Comparison of ENCODE assay signal across 10 mouse cellular contexts in the genomic region with DNA sequence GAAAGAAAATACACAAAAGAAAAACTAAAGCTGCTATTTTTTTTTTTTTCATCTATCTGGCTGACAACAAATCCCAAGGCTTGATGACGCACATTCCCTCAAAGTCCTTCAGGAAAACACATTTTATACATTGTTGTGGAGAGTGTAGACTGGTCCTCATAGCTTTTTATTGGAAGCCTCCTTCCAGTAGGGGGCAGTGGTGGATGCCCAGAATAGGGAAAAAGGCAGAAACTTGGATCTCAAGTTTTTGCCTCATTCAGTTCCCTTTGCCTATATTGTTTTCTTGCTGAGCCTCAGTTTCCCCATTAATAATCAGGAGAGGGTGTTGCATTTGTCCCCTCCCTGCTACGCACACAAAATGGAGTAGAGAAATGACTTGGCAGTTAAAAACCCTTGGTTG. TPM values are rescaled to one million over a fixed set of nuclear protein-coding genes. Genes with fewer than 3 reads are reported as not detected.
DNase-seq lines count a peak whose midpoint lies in the region; ATAC-seq and TF ChIP-seq lines count a peak whose summit lies in the region.
"Had no signal": no experiment of that assay in that cellular context is flagged by ENCODE, and none has a peak within 500 bp of the region (broad histone marks: within the 10 kb centered on the region; RNA-seq: fewer than 3 reads in every experiment).

No protein-coding gene starts in this region.

- TF ChIP-seq POLR2A in liver, adult 2 months (IDR thresholded peaks at IDR 0.05; ENCODE audit: extremely low read depth, insufficient read depth, low read length) = no peak

- no peak for DNase-seq in forebrain, embryonic 11.5 days (ENCODE audit: low spot score)
- DNase-seq in liver, adult 2 months (ENCODE audit: extremely low read depth, low read depth, low spot score) = peak; percentile 5
- DNase-seq in ZHBTc4 (ENCODE audit: low read depth, low spot score) = peak; percentile 59
- DNase-seq in midbrain, embryonic 14.5 days = peak; percentile 54
- DNase-seq: adrenal gland, postnatal 14 days; cerebellum, postnatal 25 days had no signal

- no peaks in the 10 kb centered on the region for H3K9me3 ChIP-seq in forebrain, embryonic 12.5 days
- H3K9me3 ChIP-seq in forebrain, embryonic 11.5 days (ENCODE audit: control insufficient read depth, low read length) = no peaks in the 10 kb centered on the region
- no peaks in the 10 kb centered on the region for H3K9me3 ChIP-seq in liver, embryonic 12.5 days (replicated peaks)
- H3K9me3 ChIP-seq in midbrain, embryonic 14.5 days (ENCODE audit: control insufficient read depth, low read length) = no peaks in the 10 kb centered on the region
- no peaks in the 10 kb centered on the region for H3K9me3 ChIP-seq in kidney, embryonic 16.5 days (ENCODE audit: low read length)

- no peak overlapping the region for H3K4me3 ChIP-seq in forebrain, embryonic 12.5 days (replicated peaks)
- H3K4me3 ChIP-seq in forebrain, embryonic 11.5 days (ENCODE audit: low read depth, low read length) = no peak overlapping the region
- H3K4me3 ChIP-seq in liver, adult 2 months (ENCODE audit: insufficient read depth, low read depth, low read length) = no peak overlapping the region
- no peak overlapping the region for H3K4me3 ChIP-seq in liver, embryonic 12.5 days
- H3K4me3 ChIP-seq in midbrain, embryonic 14.5 days (replicated peaks; ENCODE audit: low read depth, low read length) = no peak overlapping the region
- H3K4me3 ChIP-seq in kidney, embryonic 16.5 days (ENCODE audit: low read length) = no peak overlapping the region

- 0 out of 2 replicates have a peak, but pooled peaks cover 3% of the 10 kb centered on the region for H3K36me3 ChIP-seq in forebrain, embryonic 12.5 days (replicated peaks)
- no peaks in the 10 kb centered on the region for H3K36me3 ChIP-seq in forebrain, embryonic 11.5 days (ENCODE audit: control insufficient read depth, insufficient read depth, low read length)
- H3K36me3 ChIP-seq in liver, adult 2 months (ENCODE audit: control insufficient read depth, insufficient read depth, low read length) = no peaks in the 10 kb centered on the region
- H3K36me3 ChIP-seq in liver, embryonic 12.5 days = no peaks in the 10 kb centered on the region
- H3K36me3 ChIP-seq in midbrain, embryonic 14.5 days (ENCODE audit: control insufficient read depth, insufficient read depth, low read length) = no peaks in the 10 kb centered on the region; the same call in 1 of the 2 replicates
- H3K36me3 ChIP-seq in kidney, embryonic 16.5 days (ENCODE audit: insufficient read depth, low read length) = no peaks in the 10 kb centered on the region

- no peak for TF ChIP-seq CTCF in liver, adult 2 months (IDR thresholded peaks at IDR 0.05; ENCODE audit: low read depth, low read length)

- WGBS in forebrain, embryonic 12.5 days = 90% methylated on average over 2 of the region's 2 CpGs
- 90% methylated on average over 2 of the region's 2 CpGs for WGBS in forebrain, embryonic 11.5 days
- 93% methylated on average over 2 of the region's 2 CpGs for WGBS in liver, adult 2 months
- WGBS in liver, embryonic 12.5 days (ENCODE audit: insufficient replicate concordance) = 74% methylated on average over 2 of the region's 2 CpGs
- 97% methylated on average over 2 of the region's 2 CpGs for WGBS in midbrain, embryonic 14.5 days
- WGBS in kidney, embryonic 16.5 days = 94% methylated on average over 2 of the region's 2 CpGs

- H3K79me2 ChIP-seq in liver, adult 2 months (ENCODE audit: control insufficient read depth, insufficient read depth, low read length) = no peaks in the 10 kb centered on the region

- peaks cover 18% of the 10 kb centered on the region for H3K4me1 ChIP-seq in forebrain, embryonic 12.5 days
- no peaks in the 10 kb centered on the region; the same call in 1 of the 2 replicates for H3K4me1 ChIP-seq in forebrain, embryonic 11.5 days (replicated peaks; ENCODE audit: control insufficient read depth, insufficient read depth, low read length)
- H3K4me1 ChIP-seq in liver, adult 2 months (ENCODE audit: control insufficient read depth, insufficient read depth, low read length) = no peaks in the 10 kb centered on the region
- no peaks in the 10 kb centered on the region for H3K4me1 ChIP-seq in liver, embryonic 12.5 days
- H3K4me1 ChIP-seq in midbrain, embryonic 14.5 days (ENCODE audit: control insufficient read depth, insufficient read depth, low read length) = peaks cover 9% of the 10 kb centered on the region
- no peaks in the 10 kb centered on the region; the same call in 1 of the 2 replicates for H3K4me1 ChIP-seq in kidney, embryonic 16.5 days (ENCODE audit: insufficient read depth, low read length)

- no peak overlapping the region for H3K4me2 ChIP-seq in forebrain, embryonic 12.5 days
- H3K4me2 ChIP-seq in forebrain, embryonic 11.5 days (ENCODE audit: low read depth, low read length, severe bottlenecking) = no peak overlapping the region
- no peak overlapping the region for H3K4me2 ChIP-seq in liver, embryonic 12.5 days
- no peak overlapping the region for H3K4me2 ChIP-seq in midbrain, embryonic 14.5 days (ENCODE audit: low read length)
- H3K4me2 ChIP-seq in kidney, embryonic 16.5 days (replicated peaks; ENCODE audit: low read depth, low read length) = no peak overlapping the region

- no peak overlapping the region for H3K9ac ChIP-seq in forebrain, embryonic 12.5 days
- H3K9ac ChIP-seq in forebrain, embryonic 11.5 days (ENCODE audit: low read length) = no peak overlapping the region
- H3K9ac ChIP-seq in liver, adult 2 months (ENCODE audit: low read depth, low read length) = no peak overlapping the region
- H3K9ac ChIP-seq in liver, embryonic 12.5 days = no peak overlapping the region
- H3K9ac ChIP-seq in midbrain, embryonic 14.5 days (replicated peaks; ENCODE audit: low read length) = no peak overlapping the region
- no peak overlapping the region for H3K9ac ChIP-seq in kidney, embryonic 16.5 days (replicated peaks; ENCODE audit: low read length)

- ATAC-seq in forebrain, embryonic 12.5 days (ENCODE audit: low FRiP score) = no peak
- ATAC-seq in forebrain, embryonic 11.5 days (replicated peaks; ENCODE audit: low FRiP score) = no peak
- ATAC-seq in liver, embryonic 12.5 days = no peak
- ATAC-seq in midbrain, embryonic 14.5 days (ENCODE audit: low FRiP score, low TSS enrichment) = no peak
- no peak for ATAC-seq in activated CD4-positive, CD25-positive, alpha-beta regulatory T cell, adult 4 months
- ATAC-seq in kidney, embryonic 16.5 days (ENCODE audit: low FRiP score, low TSS enrichment) = no peak

- 0 out of 2 replicates have a peak overlapping the region, but pooled peaks have one; percentile 51 for H3K27ac ChIP-seq in forebrain, embryonic 12.5 days
- H3K27ac ChIP-seq in forebrain, embryonic 11.5 days (ENCODE audit: low read depth, low read length) = no peak overlapping the region
- H3K27ac ChIP-seq in liver, adult 2 months (replicated peaks; ENCODE audit: insufficient read depth, low read depth, low read length) = no peak overlapping the region
- H3K27ac ChIP-seq in liver, embryonic 12.5 days = no peak overlapping the region
- peak overlapping the region; percentile 75 for H3K27ac ChIP-seq in midbrain, embryonic 14.5 days (replicated peaks; ENCODE audit: low read depth, low read length)
- no peak overlapping the region for H3K27ac ChIP-seq in kidney, embryonic 16.5 days (ENCODE audit: low read length)

- no peaks in the 10 kb centered on the region for H3K27me3 ChIP-seq in forebrain, embryonic 12.5 days
- H3K27me3 ChIP-seq in forebrain, embryonic 11.5 days (ENCODE audit: control insufficient read depth, insufficient read depth, low read length) = no peaks in the 10 kb centered on the region
- H3K27me3 ChIP-seq in liver, adult 2 months (ENCODE audit: control insufficient read depth, insufficient read depth, low read length) = no peaks in the 10 kb centered on the region
- H3K27me3 ChIP-seq in liver, embryonic 12.5 days (replicated peaks) = peaks cover 10% of the 10 kb centered on the region
- H3K27me3 ChIP-seq in midbrain, embryonic 14.5 days (ENCODE audit: control insufficient read depth, insufficient read depth, low read length) = no peaks in the 10 kb centered on the region
- no peaks in the 10 kb centered on the region for H3K27me3 ChIP-seq in kidney, embryonic 16.5 days (ENCODE audit: insufficient read depth, low read length)

RNA-seq across cellular contexts. Expression of a gene that starts 49.7 kb away (rescaled TPM):
- polyA plus RNA-seq in forebrain, embryonic 12.5 days (2016; fragmentation: Nextera tagmentation; extraction: Ambion mirVana) = 27.2 and 31.6 TPM in 2 replicates
- 35.0 and 35.5 TPM in 2 replicates for polyA plus RNA-seq in forebrain, embryonic 11.5 days (2014; fragmentation: Nextera tagmentation; extraction: Ambion mirVana)
- 0.09 and 0.20 TPM in 2 replicates for total RNA-seq in liver, adult 2 months (2014; rRNA removed)
- polyA plus RNA-seq in liver, adult 2 months (2012; rRNA removed) = 0.27 and 0.41 TPM in 2 replicates
- 0.99 and 1.2 TPM in 2 replicates for polyA plus RNA-seq in liver, embryonic 12.5 days (2016; fragmentation: Nextera tagmentation; extraction: Ambion mirVana)
- 36.7 and 46.8 TPM in 2 replicates for polyA plus RNA-seq in midbrain, embryonic 14.5 days (2014; fragmentation: Nextera tagmentation; extraction: Ambion mirVana)
- 10 to 100 TPM in 1 of 2 experiments, 1 to 10 TPM in 1; 4.7 to 11.8 TPM for polyA plus RNA-seq in activated CD4-positive, CD25-positive, alpha-beta regulatory T cell, adult 4 months (2017; shearing (Covaris generic))
- polyA plus RNA-seq in kidney, embryonic 16.5 days (2015; fragmentation: Nextera tagmentation; extraction: Ambion mirVana) = 1.8 and 2.0 TPM in 2 replicates

Comparison
In these comparisons a context has a peak if more than half of its experiments do, and no peak if none do; other contexts are left out.
1. H3K27ac ChIP-seq: peak in forebrain, embryonic 12.5 days (single experiment) and midbrain, embryonic 14.5 days (single experiment); none in forebrain, embryonic 11.5 days (single experiment), liver, adult 2 months (single experiment), liver, embryonic 12.5 days (single experiment) and kidney, embryonic 16.5 days (single experiment).